17 mouse cellular contexts compared by ENCODE assay signal in genomic region chr6:85249821-85250220, GRCm38 (mm10).
"Had no signal": no experiment of that assay in that cellular context is flagged by ENCODE, and none has a peak within 500 bp of the region (broad histone marks: within the 10 kb centered on the region; RNA-seq: fewer than 3 reads in every experiment).

No protein-coding gene starts in this region.

- H3K27ac ChIP-seq: midbrain, embryonic 10.5 days; midbrain, embryonic 12.5 days; neural tube, embryonic 13.5 days; neural tube, embryonic 15.5 days had no signal

- DNase-seq: lung, embryonic 14.5 days; lung, postnatal 10 days; lung, postnatal 4 days; midbrain, embryonic 14.5 days; retina, postnatal 1 day; right cerebral cortex, adult 18-20 months; right cerebral cortex, postnatal 25 days; right cerebral cortex, postnatal 4 days; spleen, adult 18-20 months; thymus, adult 18-20 months; thymus, postnatal 14 days; thymus, postnatal 36 days had no signal

- H3K4me3 ChIP-seq: midbrain, embryonic 10.5 days; midbrain, embryonic 12.5 days; myocyte; neural tube, embryonic 13.5 days; neural tube, embryonic 15.5 days had no signal

- H3K27me3 ChIP-seq: midbrain, embryonic 12.5 days; neural tube, embryonic 13.5 days; neural tube, embryonic 15.5 days had no signal

- H3K36me3 ChIP-seq: midbrain, embryonic 12.5 days; neural tube, embryonic 15.5 days had no signal
